Mouse (Mus musculus) liver, postnatal 0 days (tissue): Measurements from ENCODE around the gene Maco1.

Experiments used
- CTCF ChIP-seq: sonication (generic); IDR thresholded peaks from 2 replicates; pipeline ENCODE4 v1.5.1; 2016; ENCODE audit warnings: antibody characterized with exemption, low read depth
- EP300 ChIP-seq: IDR thresholded peaks from 2 replicates; pipeline ENCODE4 v1.6.1; 2016; ENCODE audit warnings: antibody characterized with exemption, low read depth, mild to moderate bottlenecking

- TF ChIP-seq EP300, result no peak
- TF ChIP-seq CTCF, result no peak
These were observed 14.9 kb upstream of the Maco1 start for GRCm38 (mm10) chr4:134868065-134868464.
